Mouse (Mus musculus) layer of hippocampus, postnatal 14 days (tissue): ENCODE measurements around the gene Med12l. TPM values are rescaled to one million over a fixed set of nuclear protein-coding genes. Genes with fewer than 3 reads are reported as not detected.

Experiments used
- DNase-seq, 2 experiments: peaks; one replicate each; pipeline ENCODE4 v3.0.0; 2021 to 2022; ENCODE audit warnings: low spot score in 2 of 2, mixed read lengths in 1 of 2
- total RNA-seq, 2 experiments: library from RNA; stranded (reverse); gene quantifications; 2 replicates each; pipeline ENCODE4 v1.2.3; 2021

The Med12l gene
- total RNA-seq, 2 experiments from 2014 or later, result 37.5 to 37.7 TPM

DNA sequence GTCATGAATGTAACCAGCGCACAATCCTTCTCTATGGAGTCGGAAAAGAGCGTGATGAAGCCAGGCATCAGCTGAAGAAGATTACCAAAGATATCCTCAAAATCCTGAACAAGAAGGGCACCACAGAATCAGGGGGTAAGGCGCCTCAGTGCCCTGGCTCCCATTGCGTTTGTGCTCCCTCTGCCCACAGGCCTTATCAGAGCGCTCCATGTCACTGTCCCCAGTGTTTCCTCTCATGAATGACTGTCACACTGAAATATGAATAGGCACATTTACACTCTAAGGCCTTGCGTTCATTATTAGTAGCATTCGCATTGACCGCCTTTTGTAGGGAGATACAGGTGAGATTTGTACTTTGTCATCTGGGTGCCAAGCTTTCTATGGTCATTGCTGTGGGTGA, 222.1 kb downstream of the Med12l start:
- DNase-seq, result no peak

GRCm38 (mm10) chr3:59228730-59229551, 223.3 kb downstream of the Med12l start:
- peak in 1 of 2 experiments; percentile 40 for DNase-seq

DNA sequence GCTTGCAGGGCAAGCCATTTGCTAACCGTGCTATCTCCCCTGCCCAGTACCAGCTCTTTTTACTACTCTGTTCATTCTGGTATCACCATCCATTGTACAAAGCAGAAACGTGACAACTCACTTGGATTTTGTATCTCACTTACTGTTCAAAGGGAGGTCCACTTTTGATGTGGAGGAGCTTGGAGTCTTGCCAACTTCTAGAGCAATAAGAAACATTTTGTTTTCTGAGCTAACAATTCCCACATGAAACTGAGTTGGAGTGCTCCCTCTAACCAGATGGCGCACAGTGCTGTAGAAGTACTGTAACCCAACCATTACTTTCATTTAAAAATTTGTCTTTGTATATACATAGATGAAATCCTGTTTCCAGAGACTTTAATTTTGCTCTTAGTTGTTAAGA, 225.3 kb downstream of the Med12l start:
- DNase-seq, result peak in 1 of 2 experiments; percentile 45

GRCm38 (mm10) chr3:59234878-59235277, 229.3 kb downstream of the Med12l start:
- DNase-seq, result no peak

DNA sequence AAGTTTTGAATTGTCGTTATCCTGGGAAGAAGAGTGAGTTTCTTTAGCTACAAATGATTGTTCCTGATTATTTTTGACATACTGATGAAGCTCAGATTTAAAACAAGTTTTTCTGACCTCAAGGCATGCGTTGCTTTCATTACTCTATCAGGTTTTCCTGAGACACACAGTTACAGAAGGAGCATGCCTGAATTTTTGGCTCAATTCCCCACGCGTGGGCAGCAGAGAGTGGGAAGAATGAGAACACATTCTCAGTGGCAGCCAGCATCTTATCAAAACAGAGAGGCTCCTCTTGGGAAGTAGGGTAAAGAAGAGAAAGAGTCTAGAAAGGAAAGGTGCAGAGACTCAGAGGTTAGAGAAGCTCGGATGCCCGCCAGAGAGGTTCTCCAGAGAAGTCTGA, 237.8 kb downstream of the Med12l start:
- DNase-seq, result peak in 1 of 2 experiments; percentile 67

GRCm38 (mm10) chr3:59248031-59248430, 242.4 kb downstream of the Med12l start:
- DNase-seq, result no peak

- no peak for DNase-seq
These were observed 244.8 kb downstream of the Med12l start for GRCm38 (mm10) chr3:59250454-59250853.

DNA sequence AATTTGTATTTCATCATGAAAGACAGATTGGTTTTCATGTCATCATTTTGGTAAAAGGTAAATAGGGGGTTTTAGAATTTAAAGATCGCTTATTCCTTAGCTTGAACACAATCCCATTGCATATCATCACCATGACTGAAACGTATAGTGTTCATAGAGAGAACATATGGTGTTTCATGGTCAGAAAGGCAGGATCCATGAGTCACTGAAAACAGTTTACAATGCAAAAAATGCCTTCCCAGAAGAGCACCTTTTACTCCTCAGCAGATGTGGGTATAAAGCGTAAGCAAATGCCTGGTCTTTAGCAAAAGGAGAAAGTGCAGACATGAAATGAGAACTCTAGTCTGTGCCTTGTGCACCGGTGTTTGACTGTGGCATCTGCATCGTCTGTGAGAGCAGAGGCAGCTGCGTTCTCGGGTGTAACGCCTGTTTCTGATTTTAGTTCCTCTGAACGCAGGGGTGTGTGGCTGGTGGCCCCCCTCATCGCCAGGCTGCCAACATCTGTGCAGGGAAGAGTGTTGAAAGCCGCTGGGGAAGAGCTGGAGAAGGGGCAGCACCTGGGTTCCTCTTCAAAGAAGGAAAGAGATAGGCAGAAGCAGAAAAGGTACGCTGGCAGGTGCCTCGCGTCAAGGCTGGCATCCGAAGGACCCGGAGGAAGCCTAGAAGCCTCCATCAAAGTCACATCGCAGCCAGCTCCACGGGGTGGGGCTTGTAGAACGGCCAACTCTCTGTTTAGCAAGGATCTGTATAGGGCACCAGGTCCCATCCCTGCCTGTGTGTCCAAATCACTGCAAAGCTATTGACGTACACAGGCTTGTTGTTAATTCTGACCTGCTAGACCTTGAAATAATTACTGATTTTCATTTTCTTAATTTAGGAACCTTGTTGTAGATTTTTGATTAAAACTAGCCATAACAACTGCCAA, 252.4 kb downstream of the Med12l start:
- no peak for DNase-seq

DNA sequence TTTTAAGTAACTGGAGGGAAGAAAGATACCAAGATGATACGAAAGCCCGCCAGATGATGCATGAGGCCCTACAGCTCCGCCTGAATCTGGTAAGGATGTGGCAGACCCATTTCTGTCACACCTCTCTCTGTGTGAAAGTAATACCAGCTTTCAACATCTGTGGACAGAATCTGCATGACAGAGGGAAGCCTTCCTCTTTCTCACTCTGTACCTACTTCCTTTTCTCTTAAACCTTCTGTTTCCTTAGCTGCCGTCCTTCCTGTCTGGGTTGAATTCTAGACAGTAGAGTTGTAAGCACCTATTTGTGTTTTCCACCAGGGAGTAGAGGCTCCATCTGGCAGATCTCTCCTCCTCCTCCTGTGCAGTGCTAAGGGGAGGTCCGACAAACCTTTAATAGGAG, 255.1 kb downstream of the Med12l start:
- no peak for DNase-seq

GRCm38 (mm10) chr3:59261709-59262472, 256.3 kb downstream of the Med12l start:
- DNase-seq, result no peak

- no peak for DNase-seq
These were observed 257.1 kb downstream of the Med12l start, which contains the start of gene P2ry12 for GRCm38 (mm10) chr3:59262704-59263103. Gene P2ry12, minus strand, starts transcription at chr3:59262871.

- no peak for DNase-seq
These were observed 257.8 kb downstream of the Med12l start for GRCm38 (mm10) chr3:59263417-59263816.

DNA sequence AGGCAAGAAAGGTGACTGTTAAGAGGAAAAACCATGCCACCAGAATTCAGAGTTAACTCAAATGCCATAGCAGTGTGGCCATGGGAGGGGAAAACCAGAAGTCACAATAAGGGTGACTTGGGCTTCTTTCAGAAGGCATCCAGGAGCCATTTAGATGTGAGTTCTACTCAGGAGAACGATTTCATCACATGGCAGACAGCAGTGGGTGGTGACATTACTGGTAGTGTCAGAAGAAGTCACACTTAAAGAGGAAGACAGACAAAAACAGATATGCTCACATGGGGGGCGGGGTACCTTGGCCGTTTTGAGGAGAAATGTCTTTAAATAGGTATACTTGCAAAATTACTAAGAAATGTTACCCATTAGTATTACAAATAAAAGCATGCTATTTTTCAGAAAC, 258.4 kb downstream of the Med12l start:
- DNase-seq, result no peak

DNA sequence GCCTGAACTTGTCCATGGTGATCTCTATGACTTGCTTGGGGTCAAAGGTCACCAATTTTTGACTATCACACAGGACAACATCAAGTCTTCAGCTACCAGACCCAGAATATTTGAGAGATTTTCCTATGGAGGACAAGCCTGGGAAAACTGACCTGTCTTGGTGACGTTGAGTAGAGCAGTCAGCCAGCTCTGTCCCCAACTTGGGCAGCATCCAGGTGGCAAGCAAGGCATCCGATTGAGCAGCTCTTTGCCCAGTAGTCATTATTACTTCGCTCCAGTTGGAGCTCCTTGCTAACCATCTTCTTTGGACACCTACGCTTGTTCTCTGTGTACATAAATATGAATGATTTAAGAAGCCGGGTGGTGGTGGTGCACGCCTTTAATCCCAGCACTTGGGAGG, 265.2 kb downstream of the Med12l start:
- no peak for DNase-seq

DNA sequence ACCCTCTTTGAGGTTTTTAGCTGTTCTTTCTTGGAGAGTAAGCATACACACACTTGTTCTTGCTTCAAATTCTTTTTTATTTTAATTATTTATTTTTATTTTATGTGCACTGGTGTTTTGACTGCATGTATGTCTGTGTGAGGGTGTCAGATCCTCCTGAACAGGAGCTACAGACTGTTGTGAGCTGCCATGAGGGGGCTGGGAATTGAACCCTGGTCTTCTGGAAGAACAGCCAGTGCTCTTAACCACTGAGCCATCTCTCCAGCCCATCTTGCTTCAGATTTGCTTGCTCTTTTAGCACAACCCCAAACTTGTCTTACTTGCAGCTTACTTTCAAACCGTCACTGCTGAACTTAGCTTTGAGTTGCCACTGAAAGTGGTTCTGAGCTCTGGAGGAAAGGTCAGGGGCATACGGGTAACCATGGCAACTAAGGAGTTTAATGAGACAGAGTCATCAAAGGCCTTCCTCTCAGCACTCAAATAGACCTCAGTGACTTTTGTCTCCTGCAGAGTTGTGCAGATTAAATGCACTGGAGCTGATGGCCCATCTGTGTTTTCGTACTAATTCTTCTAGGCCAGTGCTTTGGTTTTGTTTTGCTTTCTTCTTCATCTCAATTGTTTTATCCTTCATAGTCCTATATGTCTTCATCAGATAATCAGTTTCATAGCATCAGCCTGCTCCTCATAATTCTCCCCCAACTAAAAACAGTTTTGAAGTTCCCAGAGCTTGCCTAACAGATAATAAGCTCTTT, 272.1 kb downstream of the Med12l start:
- no peak for DNase-seq

DNA sequence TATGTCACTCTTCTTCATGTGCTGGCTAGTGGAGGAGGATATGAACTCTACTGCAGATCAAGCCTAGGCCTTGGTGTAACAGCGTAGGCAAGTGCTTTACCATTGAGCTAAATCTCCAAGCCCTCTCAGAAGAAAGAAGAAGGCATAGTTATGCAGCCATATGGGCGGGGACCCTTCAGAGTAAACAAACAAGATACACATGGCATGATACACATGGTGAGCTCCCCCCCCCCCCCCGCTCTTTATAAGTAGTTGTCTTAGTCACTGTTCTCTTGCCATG, 272.6 kb downstream of the Med12l start:
- DNase-seq, result no peak

GRCm38 (mm10) chr3:59278620-59279019, 273.0 kb downstream of the Med12l start:
- DNase-seq, result no peak

- no peak for DNase-seq
These were observed 284.9 kb downstream of the Med12l start for GRCm38 (mm10) chr3:59290551-59290950.

- no peak for DNase-seq
These were observed 288.0 kb downstream of the Med12l start for GRCm38 (mm10) chr3:59293437-59294199.
